11 mouse cellular contexts compared by ENCODE assay signal in the genomic region with DNA sequence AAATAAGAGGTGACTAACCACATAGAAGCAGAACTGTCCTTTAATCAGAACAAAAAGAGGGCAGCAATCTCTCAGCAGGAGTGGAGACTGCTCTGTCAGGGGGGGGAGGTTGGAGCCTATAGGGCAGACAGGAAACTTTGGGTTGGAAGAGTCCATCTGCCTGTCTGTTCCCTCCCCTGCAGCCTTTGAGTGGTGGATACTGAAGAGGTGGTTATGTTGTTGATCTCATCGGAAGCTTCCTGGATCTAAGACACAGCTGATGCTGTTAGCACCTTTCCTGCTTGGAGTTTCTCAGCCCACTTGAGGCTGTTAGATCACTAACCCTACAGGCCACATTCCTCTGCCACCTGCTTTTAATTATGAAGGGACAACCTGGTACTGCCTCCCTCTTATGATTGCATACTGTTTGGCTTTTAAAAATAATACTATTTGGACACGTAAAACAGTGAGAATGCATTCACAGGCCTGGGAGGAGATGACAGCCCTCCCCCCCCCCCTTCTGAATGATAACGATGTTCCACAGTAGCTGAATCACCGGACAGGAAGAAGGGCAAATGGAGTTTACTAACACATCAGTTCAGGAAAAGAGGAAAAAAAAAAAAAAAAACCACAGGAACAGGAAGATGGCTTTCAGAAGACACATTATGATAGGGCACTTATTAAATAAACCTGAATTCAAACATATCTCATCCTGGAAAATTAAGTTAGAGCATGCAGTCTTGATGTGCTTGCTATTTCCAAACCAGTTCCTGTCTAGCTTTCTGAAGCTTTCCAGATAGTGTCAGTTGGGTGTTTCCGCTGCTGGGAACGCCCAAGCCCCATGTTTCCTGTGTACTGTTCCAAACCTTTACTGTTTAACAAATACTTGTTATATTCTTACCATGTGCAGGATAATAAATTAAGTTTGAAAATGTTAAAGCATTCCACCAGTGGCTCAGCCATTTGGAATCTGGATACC. TPM values are rescaled to one million over a fixed set of nuclear protein-coding genes. Genes with fewer than 3 reads are reported as not detected.
A peak's percentile ranks its signal among the peaks of the same experiment; 100 is the strongest.
DNase-seq lines count a peak whose midpoint lies in the region.
"Had no signal": no experiment of that assay in that cellular context is flagged by ENCODE, and none has a peak within 500 bp of the region (broad histone marks: within the 10 kb centered on the region; RNA-seq: fewer than 3 reads in every experiment).

No protein-coding gene starts in this region.

- DNase-seq in adrenal gland, adult 8-10 months: peak; percentile 38
- DNase-seq in adrenal gland, postnatal 4 days (ENCODE audit: low spot score in 2 of 2): no peak
- DNase-seq in embryo, embryonic 10.5 days (ENCODE audit: low spot score): peak; percentile 26
- DNase-seq in heart, postnatal 14 days: peak; percentile 3 to 4
- peak; percentile 53 for DNase-seq in lung, postnatal 10 days
- no peak for DNase-seq in layer of hippocampus, adult 11-12 months (ENCODE audit: low spot score)
- no peak for DNase-seq in thymus, postnatal 36 days
- no peak for DNase-seq in cerebellum, adult 11-12 months
- DNase-seq: B cell, adult 2 months; cerebellum, adult 8-10 months; spleen, adult 18-20 months had no signal

- intact Hi-C loops in heart, postnatal 14 days (cut with DNase I): no loop called here

RNA-seq across cellular contexts. Expression of a gene that starts 41.9 kb away (rescaled TPM):
- total RNA-seq in adrenal gland, adult 8-10 months (2022): 1 to 10 TPM; 4.7 to 7.3 (median 6.0) TPM
- total RNA-seq in adrenal gland, postnatal 4 days (2021): 10 to 100 TPM; 13.9 to 16.4 TPM
- total RNA-seq in heart, postnatal 14 days (2021): 10 to 100 TPM; 45.3 to 46.5 TPM

RNA-seq across cellular contexts. Expression of a gene that starts 59.0 kb away (rescaled TPM):
- total RNA-seq in adrenal gland, adult 8-10 months (2022): not detected
- total RNA-seq in adrenal gland, postnatal 4 days (2021): not detected
- not detected for total RNA-seq in heart, postnatal 14 days (2021)

Comparison
In these comparisons a context has a peak if more than half of its experiments do, and no peak if none do; other contexts are left out.
1. DNase-seq: peak in adrenal gland, adult 8-10 months (single experiment), embryo, embryonic 10.5 days (single experiment), heart, postnatal 14 days (2 of 2) and lung, postnatal 10 days (single experiment); none in adrenal gland, postnatal 4 days (0 of 2), layer of hippocampus, adult 11-12 months (single experiment), thymus, postnatal 36 days (0 of 2) and cerebellum, adult 11-12 months (single experiment).